Mouse (Mus musculus) left cerebral cortex, postnatal 14 days (tissue): ENCODE measurements at regions not wholly inside any gene's neighbourhood (a gene's known extent, or its start where the extent isn't known, plus 50 kb on each side); places are given as distances from the start of the nearest gene placed in this dataset.
A peak's percentile ranks its signal among the peaks of the same experiment; 100 is the strongest.

ENCODE experiments used
- DNase-seq, 2 experiments: peaks; one replicate each; pipeline ENCODE4 v3.0.0; 2021 to 2022; ENCODE audit warnings: low spot score in 2 of 2, mixed read lengths in 1 of 2
- intact Hi-C: fragments of 180-260 bp; cut with DNase I; formaldehyde crosslinking; loops from one replicate; pipeline ENCODE4 v1.15.1; 2025

DNA sequence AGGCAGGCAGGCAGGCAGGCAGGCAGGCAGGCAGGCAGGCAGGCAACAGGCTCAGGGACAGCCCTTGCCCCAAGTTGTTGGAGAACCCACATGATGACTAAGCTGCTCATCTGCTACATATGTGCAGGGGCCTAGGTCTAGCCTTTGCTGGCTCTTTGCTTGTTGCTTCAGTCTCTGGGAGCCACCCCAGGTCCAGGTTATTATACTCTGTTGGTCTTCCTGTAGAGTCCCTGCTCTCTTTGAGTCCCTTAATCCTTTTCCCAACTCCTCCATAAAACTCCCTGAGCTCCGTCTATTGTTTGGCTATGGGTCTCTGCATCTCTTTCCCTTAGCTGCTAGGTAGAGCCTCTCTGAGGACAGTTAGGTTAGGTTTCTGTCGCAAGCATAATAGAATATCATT is 189.8 kb upstream of the Gm5148 start:
- intact Hi-C loops: no loop called here

GRCm38 (mm10) chr3:37909821-37910220 is 185.5 kb upstream of the Gm5148 start:
- intact Hi-C loops: no loop called here
- DNase-seq: no peak

More for the DNA sequence above, 189.8 kb upstream of the Gm5148 start:
- DNase-seq: no peak

GRCm38 (mm10) chr3:37909008-37909407 is 184.7 kb upstream of the Gm5148 start:
- intact Hi-C loops: no loop called here
- DNase-seq: no peak

DNA sequence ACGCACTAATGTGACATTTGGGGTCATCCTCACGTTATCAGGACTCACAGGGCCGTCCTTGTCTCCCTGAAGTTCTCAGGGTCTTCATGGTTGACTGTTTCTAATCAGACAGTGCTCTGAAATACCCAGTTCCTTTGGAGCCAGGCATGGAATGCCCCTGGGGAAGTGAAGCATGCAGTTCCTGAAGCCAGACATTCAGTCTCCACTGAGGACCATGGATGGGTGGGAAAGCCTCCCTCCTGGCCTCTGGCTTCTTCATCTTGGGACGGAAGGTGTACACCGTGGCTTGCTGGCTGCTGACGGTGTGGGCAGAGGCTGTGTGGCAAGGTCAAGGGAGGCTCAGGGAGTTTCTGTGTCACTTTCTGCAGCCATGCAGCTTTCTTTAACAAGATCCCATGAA is 184.2 kb upstream of the Gm5148 start:
- no peak for DNase-seq
- intact Hi-C loops: no loop called here

GRCm38 (mm10) chr3:37907432-37908088 is 183.3 kb upstream of the Gm5148 start:
- intact Hi-C loops: no loop called here
- DNase-seq: no peak

GRCm38 (mm10) chr3:37906806-37907251 is 182.5 kb upstream of the Gm5148 start:
- DNase-seq: no peak
- intact Hi-C loops: no loop called here

- DNase-seq: no peak
- intact Hi-C loops: no loop called here
Observed at GRCm38 (mm10) chr3:37904188-37904587, 179.9 kb upstream of the Gm5148 start.

DNA sequence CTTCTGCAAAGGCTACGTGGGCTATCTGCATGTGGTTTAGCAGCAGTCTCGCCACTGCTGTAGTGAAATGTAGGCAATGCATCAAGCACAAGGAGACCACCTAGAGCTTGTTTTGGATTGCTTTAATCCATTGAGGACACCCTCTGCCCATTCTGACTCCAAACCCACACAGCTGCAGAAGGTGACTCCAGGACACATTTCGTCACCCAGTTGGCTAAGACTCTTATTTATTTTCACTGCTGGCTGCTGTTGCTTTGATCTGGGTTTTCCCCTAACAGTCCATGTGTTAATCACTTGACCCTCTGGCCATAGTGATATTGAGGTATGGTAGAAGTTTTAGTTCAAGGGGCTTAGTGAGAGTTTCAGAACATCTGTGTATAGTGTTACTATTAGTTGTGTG is 179.2 kb upstream of the Gm5148 start:
- intact Hi-C loops: no loop called here
- no peak for DNase-seq

GRCm38 (mm10) chr3:37903021-37903420 is 178.7 kb upstream of the Gm5148 start:
- intact Hi-C loops: no loop called here
- DNase-seq: no peak

DNA sequence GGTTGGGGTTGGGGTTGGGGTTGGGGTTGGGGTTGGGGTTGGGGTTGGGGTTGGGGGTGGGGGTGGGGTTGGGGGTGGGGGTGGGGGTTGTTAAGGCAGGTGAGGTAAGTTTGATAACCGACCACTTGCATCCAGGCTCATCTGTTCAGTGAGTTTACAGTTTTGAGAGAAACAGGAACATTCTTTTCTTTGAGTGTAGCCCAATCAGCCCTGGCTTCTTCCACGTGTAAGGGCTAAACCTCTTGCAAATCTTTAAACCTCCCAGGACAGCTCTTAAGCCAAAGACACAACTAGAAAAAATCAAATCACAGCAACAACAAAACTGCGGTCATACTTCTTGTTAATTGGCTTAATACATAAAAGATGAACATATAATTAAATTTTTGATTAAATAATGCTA is 173.1 kb upstream of the Gm5148 start:
- intact Hi-C loops: no loop called here
- no peak for DNase-seq

DNA sequence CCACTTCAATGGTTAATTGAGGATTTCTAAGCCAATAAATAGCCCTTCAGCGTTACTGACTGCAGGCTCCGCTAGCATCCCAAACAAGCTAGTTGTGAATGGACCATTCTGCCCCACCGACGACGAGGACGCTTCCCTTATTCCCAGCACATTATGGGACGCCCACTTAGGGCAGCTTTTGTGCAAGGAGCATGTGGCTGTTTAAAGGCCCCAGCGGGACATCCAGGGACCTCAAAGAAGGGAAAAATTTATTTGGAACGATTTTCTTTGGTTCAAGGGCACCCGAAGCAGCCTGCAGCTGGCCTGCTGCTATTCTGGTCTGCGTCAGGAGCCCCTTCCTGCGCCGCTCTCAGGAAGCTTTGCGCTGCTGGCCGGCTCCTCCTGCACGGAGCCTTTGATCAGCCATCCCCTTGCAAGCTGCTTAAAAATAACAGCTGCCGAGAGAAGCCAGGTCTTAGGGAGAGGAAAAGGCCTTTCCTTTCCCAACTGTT is 172.6 kb upstream of the Gm5148 start:
- DNase-seq: peak; percentile 31 to 39
- intact Hi-C loops: no loop called here

DNA sequence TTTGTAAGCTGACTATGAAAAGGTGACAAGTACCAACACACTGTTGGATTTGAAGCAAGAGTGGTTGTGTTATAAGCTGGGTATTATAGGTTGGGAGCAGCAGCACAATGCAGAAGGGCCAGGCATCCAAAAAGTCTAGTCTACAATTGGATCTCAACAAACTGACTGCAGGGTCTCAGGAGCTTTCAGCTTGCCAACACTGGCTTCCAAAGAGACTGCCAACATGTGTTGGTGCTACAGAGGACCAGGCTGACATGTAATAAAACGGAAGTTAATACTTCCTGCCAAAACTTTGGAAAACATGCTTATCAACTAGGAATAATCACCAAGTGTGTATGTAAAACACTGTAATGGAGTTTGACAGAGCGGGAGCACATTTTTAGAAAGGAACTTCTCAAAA is 170.3 kb upstream of the Gm5148 start:
- intact Hi-C loops: no loop called here
- DNase-seq: no peak

GRCm38 (mm10) chr3:37890202-37890601 is 165.9 kb upstream of the Gm5148 start:
- DNase-seq: no peak
- intact Hi-C loops: no loop called here

DNA sequence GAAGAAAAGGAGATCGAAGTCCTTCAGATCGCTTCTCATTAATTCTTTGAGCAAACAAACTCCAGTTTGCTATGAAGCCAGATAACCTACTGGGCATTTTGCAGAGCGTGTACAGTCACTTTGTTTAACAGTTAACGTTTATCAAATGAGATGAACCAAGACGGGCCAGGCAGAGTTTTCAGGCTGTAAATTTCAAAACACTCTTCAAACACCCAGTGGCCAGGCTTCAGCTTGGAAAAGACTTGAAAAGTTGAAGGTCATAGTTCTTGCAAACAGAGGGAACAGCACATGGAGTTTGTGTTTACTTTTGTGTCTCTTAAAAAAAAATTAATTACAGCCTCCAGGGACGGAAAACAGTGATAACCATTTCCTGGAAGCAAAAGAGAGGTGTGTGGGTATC is 164.2 kb upstream of the Gm5148 start:
- intact Hi-C loops: no loop called here
- no peak for DNase-seq

DNA sequence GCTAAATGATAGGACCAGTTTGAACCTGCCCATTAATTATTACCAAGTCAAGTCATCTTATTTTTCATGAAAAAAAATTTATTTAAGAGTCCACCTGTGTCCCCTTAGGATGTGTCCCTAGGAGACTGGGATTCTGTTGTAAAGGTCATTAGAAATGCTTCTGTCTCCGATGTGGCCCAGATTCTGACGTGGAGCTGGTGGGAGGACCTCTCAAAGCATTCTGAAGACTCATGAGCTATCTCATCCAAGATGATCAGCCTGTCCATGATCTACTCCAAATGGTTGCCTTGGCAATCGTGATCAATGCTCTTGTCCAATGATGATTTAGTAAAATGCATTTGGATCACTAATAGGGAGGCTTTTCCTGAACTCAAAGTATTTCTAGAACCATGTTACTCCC is 163.4 kb upstream of the Gm5148 start:
- DNase-seq: no peak
- intact Hi-C loops: no loop called here

DNA sequence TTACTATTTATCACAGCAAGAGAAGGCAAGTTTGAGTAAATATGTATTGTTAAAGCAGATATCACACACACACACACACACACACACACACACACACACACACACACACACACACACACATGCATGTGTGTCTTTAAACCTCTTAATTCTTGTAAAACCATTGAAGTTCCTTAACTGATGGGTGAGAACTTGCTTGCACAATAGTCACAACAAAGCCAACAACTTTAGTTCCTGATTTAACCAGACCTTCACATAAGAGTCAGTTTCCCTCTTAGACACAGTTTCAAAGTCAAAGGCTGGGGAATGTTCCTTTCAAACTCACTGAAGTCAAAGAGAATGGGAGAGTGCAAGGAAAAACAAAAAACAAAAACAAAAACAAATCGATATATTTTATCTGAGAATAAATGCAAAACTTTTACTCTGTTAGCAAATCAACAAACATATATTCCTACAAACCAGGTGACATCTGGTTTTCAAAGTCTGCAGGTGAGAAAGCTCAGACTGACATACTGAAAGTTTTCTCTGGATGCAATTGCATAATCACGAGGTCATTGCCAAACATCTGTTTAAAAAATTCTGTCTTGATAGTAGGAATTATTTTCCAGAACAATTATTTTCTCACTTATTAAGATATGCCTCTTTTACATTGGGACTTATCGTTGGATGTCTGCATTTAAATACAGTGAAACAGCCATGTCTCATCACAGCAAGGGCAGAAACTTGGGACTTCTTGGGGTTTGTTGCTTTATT is 162.6 kb upstream of the Gm5148 start:
- intact Hi-C loops: no loop called here
- DNase-seq: no peak

DNA sequence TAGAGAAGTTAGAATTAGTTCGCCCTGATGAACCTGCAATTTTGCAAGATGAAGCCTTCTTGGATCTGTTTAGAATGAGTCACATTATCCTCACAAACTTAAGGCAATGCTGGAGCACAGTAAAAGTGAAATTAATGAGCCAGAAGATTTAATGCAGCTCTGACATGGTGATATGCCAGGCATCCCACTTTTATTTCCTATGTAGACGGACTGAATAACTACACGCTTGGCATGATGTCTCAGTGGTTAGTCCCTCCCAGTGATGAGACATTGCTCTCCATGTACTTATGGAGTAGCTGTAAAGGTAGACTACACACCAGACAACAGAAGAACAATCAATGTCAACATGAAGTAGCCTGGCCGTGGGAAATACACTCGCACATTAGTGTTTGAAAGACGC is 161.5 kb upstream of the Gm5148 start:
- DNase-seq: no peak
- intact Hi-C loops: no loop called here

DNA sequence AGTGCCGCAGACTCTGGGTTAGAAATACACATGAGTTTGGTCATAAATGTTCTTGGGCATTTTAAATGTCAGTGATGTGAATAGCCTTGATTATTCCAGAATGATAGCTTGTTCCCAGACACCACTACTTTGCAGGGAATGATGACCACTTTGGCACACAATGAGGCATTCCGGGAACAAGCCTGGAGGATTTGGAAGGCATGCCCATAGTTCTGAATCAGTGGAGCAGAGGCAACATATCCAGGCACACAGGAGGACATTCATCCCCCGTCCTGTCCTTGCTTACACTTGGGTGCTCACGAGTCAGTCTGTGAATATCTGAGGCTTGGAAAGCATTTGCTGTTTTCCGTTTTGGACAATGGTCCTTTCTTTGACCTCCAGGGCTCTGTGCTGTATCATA is 158.1 kb upstream of the Gm5148 start:
- intact Hi-C loops: no loop called here
- peak in 1 of 2 experiments; percentile 28 for DNase-seq

GRCm38 (mm10) chr3:37881016-37881415 is 156.7 kb upstream of the Gm5148 start:
- intact Hi-C loops: no loop called here
- DNase-seq: no peak

GRCm38 (mm10) chr3:37879056-37879455 is 154.8 kb upstream of the Gm5148 start:
- DNase-seq: no peak
- intact Hi-C loops: no loop called here
